Mouse (Mus musculus): Measurements from ENCODE around the gene Zdhhc23. TPM values are rescaled to one million over a fixed set of nuclear protein-coding genes. Genes with fewer than 3 reads are reported as not detected.

Gene Zdhhc23
- total RNA-seq, 2 experiments from 2014 or later = 0.41 to 0.59 TPM

GRCm38 (mm10) chr16:43965781-43966389 lies 13.7 kb downstream of the Zdhhc23 start:
- DNase-seq = no peak

GRCm38 (mm10) chr16:43963780-43964179 lies 15.8 kb downstream of the Zdhhc23 start:
- no peak for DNase-seq

GRCm38 (mm10) chr16:43963291-43963690 lies 16.3 kb downstream of the Zdhhc23 start:
- DNase-seq = no peak

GRCm38 (mm10) chr16:43958038-43958437 lies 21.6 kb downstream of the Zdhhc23 start:
- no peak for DNase-seq

GRCm38 (mm10) chr16:43954913-43955312 lies 24.7 kb downstream of the Zdhhc23 start:
- DNase-seq = no peak

GRCm38 (mm10) chr16:43951591-43951990 lies 28.0 kb downstream of the Zdhhc23 start:
- no peak for DNase-seq

- DNase-seq = no peak
Measured at GRCm38 (mm10) chr16:43945869-43946268, 33.7 kb downstream of the Zdhhc23 start.

- no peak for DNase-seq
Measured at GRCm38 (mm10) chr16:43945351-43945750, 34.2 kb downstream of the Zdhhc23 start.

GRCm38 (mm10) chr16:43940846-43941245 lies 38.7 kb downstream of the Zdhhc23 start:
- no peak for DNase-seq

- no peak for DNase-seq
Measured at GRCm38 (mm10) chr16:43935892-43936291, 43.7 kb downstream of the Zdhhc23 start.

- no peak for DNase-seq
Measured at GRCm38 (mm10) chr16:43935367-43935766, 44.2 kb downstream of the Zdhhc23 start.

- no peak for DNase-seq
Measured at GRCm38 (mm10) chr16:43934856-43935255, 44.7 kb downstream of the Zdhhc23 start.

GRCm38 (mm10) chr16:43933041-43933440 lies 46.5 kb downstream of the Zdhhc23 start:
- no peak for DNase-seq

GRCm38 (mm10) chr16:43932319-43932718 lies 47.3 kb downstream of the Zdhhc23 start:
- DNase-seq = no peak

- DNase-seq = no peak
Measured at GRCm38 (mm10) chr16:43931502-43931901, 48.1 kb downstream of the Zdhhc23 start.

GRCm38 (mm10) chr16:43930577-43930976 lies 49.0 kb downstream of the Zdhhc23 start:
- no peak for DNase-seq

- no peak for DNase-seq
Measured at GRCm38 (mm10) chr16:43926341-43926859, 53.2 kb downstream of the Zdhhc23 start, which contains the start of gene Qtrt2. Qtrt2 (minus strand) TSS chr16:43926809.

- no peak for DNase-seq
Measured at GRCm38 (mm10) chr16:43925846-43926245, 53.7 kb downstream of the Zdhhc23 start.

GRCm38 (mm10) chr16:43925001-43925558 lies 54.5 kb downstream of the Zdhhc23 start:
- no peak for DNase-seq

- DNase-seq = no peak
Measured at GRCm38 (mm10) chr16:43922630-43923029, 57.0 kb downstream of the Zdhhc23 start.

- DNase-seq = no peak
Measured at GRCm38 (mm10) chr16:43922024-43922423, 57.6 kb downstream of the Zdhhc23 start.

- DNase-seq = no peak
Measured at GRCm38 (mm10) chr16:43918867-43919266, 60.7 kb downstream of the Zdhhc23 start.
